Mouse (Mus musculus) left cerebral cortex, postnatal 25 days (tissue): Measurements from ENCODE around the gene Fgfr2. TPM values are rescaled to one million over a fixed set of nuclear protein-coding genes. Genes with fewer than 3 reads are reported as not detected.
A peak's percentile ranks its signal among the peaks of the same experiment; 100 is the strongest.
"Not testable (repeated sequence)": the region's sequence is repeated elsewhere in the genome, so short reads cannot be mapped to it uniquely, and the experiment has no call there.

ENCODE experiments used
- DNase-seq, 2 experiments: peaks; one replicate each; pipeline ENCODE4 v3.0.0; 2022; ENCODE audit warnings: low spot score in 2 of 2, mixed read lengths in 1 of 2
- intact Hi-C: fragments of 180-260 bp; cut with DNase I; formaldehyde crosslinking; loops from one replicate; pipeline ENCODE4 v1.15.1; 2025
- total RNA-seq, 2 experiments: library from RNA; stranded (reverse); gene quantifications; 2 replicates each; pipeline ENCODE4 v1.2.3; 2021

Gene Fgfr2
- total RNA-seq, 2 experiments from 2014 or later: 37.1 to 42.0 TPM

- DNase-seq: no peak
- intact Hi-C loops: no loop called here
These were observed 616.9 kb downstream of the Fgfr2 start for GRCm38 (mm10) chr7:132506226-132506625.

GRCm38 (mm10) chr7:132502445-132502844 is 620.7 kb downstream of the Fgfr2 start:
- DNase-seq, intact Hi-C loops: not testable (repeated sequence)

GRCm38 (mm10) chr7:132497142-132497541 is 626.0 kb downstream of the Fgfr2 start:
- intact Hi-C loops: no loop called here
- DNase-seq: no peak

GRCm38 (mm10) chr7:132494263-132494662 is 628.9 kb downstream of the Fgfr2 start:
- intact Hi-C loops: no loop called here
- DNase-seq: no peak

GRCm38 (mm10) chr7:132493632-132494031 is 629.5 kb downstream of the Fgfr2 start:
- DNase-seq: no peak
- intact Hi-C loops: no loop called here

- no peak for DNase-seq
- intact Hi-C loops: no loop called here
These were observed 631.2 kb downstream of the Fgfr2 start for GRCm38 (mm10) chr7:132491902-132492301.

- intact Hi-C loops: no loop called here
- DNase-seq: no peak
These were observed 635.8 kb downstream of the Fgfr2 start for GRCm38 (mm10) chr7:132487361-132487760.

GRCm38 (mm10) chr7:132486403-132487178 is 636.6 kb downstream of the Fgfr2 start:
- intact Hi-C loops: no loop called here
- DNase-seq: no peak

GRCm38 (mm10) chr7:132484424-132484823 is 638.7 kb downstream of the Fgfr2 start:
- DNase-seq: no peak
- intact Hi-C loops: no loop called here

GRCm38 (mm10) chr7:132480696-132481306 is 642.3 kb downstream of the Fgfr2 start:
- intact Hi-C loops: no loop called here
- DNase-seq: no peak

GRCm38 (mm10) chr7:132478295-132478809 is 644.8 kb downstream of the Fgfr2 start:
- intact Hi-C loops: no loop called here
- no peak for DNase-seq

- intact Hi-C loops: no loop called here
- DNase-seq: no peak
These were observed 645.4 kb downstream of the Fgfr2 start for GRCm38 (mm10) chr7:132477753-132478152.

GRCm38 (mm10) chr7:132476491-132476890 is 646.7 kb downstream of the Fgfr2 start:
- DNase-seq: no peak
- intact Hi-C loops: no loop called here

- intact Hi-C loops: loop anchor here (1.0 kb wide), 2 partner anchors 76 to 249 kb away; no protein-coding TSS in a partner anchor
- peak; percentile 65 to 81 for DNase-seq
These were observed 648.1 kb downstream of the Fgfr2 start for GRCm38 (mm10) chr7:132475069-132475468.

GRCm38 (mm10) chr7:132471327-132471726 is 651.8 kb downstream of the Fgfr2 start:
- intact Hi-C loops: loop anchor here (1.0 to 5.0 kb wide), 4 partner anchors 134 to 574 kb away; partner anchors contain the start of gene Chst15

GRCm38 (mm10) chr7:132468391-132468790 is 654.8 kb downstream of the Fgfr2 start:
- DNase-seq: no peak
- intact Hi-C loops: no loop called here

More at GRCm38 (mm10) chr7:132471327-132471726, 651.8 kb downstream of the Fgfr2 start:
- peak; percentile 58 to 71 for DNase-seq

- DNase-seq: no peak
- intact Hi-C loops: no loop called here
These were observed 657.3 kb downstream of the Fgfr2 start for GRCm38 (mm10) chr7:132465897-132466296.

GRCm38 (mm10) chr7:132464894-132465293 is 658.3 kb downstream of the Fgfr2 start:
- intact Hi-C loops: no loop called here
- DNase-seq: peak in 1 of 2 experiments; percentile 25

- intact Hi-C loops: no loop called here
- DNase-seq: no peak
These were observed 664.7 kb downstream of the Fgfr2 start for GRCm38 (mm10) chr7:132458493-132458892.

GRCm38 (mm10) chr7:132455071-132455720 is 668.0 kb downstream of the Fgfr2 start:
- intact Hi-C loops: no loop called here
- DNase-seq: no peak
